Mouse (Mus musculus): ENCODE results near the gene Slc13a3. TPM values are rescaled to one million over a fixed set of nuclear protein-coding genes. Genes with fewer than 3 reads are reported as not detected.

The Slc13a3 gene
- 0.49 TPM for polyA plus RNA-seq (2017; shearing (Covaris generic))

DNA sequence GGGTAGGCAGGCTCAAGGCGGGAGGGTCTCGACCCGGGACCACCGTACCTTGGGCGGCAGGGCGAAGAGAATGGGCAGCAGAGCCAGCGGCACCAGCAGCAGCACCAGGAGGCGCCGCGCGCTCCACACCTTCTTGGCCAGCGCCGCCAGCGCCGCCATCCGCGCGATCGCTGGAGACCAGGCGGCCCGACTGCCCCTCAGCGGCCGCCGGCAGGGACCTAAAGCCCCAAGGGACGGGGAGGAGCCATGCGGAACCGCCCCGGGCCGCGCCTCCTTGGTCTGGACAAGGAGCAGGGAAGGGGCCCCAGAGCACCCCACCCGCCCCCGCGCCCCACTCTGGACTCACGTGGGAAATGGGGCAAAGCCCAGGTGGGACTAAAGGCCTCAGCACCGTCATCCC, at the start of gene Slc13a3:
Gene Slc13a3 (minus strand): TSS at position 228 of the 400 bp plus-strand sequence.

GRCm38 (mm10) chr2:165503259-165504203, 30.5 kb upstream of the Slc13a3 start, which contains the start of gene Slc2a10:
Gene Slc2a10 (plus strand): TSS chr2:165503787.

DNA sequence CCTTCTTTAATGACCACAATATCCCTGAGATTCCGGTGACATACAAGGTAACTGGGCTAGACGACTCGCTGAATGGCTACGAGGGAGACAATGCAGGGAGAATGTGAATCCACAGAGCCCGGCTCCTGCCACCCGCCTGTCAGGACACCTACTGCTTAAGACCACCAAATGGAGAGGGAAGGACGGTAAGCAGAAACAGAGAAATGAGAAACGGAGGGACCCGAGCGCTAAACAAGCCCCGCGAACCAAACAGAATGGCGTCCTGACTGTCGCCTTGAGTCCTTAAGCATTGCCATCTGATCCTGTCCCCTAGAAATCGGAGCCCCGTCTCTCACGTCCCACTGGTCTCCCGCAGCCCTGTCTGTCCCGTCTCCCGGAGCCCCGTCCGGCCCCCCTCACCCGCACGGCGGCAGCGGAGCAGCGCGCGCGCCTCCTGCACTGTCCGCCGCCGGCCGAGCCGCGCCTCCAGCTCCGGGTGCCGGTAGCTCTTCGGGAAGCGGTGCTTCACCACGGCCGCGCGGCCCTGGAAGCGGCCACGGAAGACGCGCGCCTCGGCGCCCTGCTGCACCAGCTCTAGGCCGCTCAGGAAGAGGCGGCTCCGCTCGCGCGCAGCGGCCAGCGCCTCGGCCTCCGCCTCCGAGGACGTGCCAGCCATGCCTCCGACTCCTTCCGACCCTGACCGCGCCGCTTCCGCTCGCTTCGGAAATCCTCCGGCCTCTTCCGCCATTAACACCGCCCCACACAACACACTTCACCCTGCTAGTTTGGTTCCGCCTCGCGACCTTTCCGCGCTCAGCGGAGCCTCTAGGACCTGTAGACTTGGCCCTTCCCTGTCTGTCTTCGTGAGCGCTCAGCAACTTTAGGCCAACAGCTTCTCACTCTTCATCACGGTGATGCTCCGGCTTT, 19.9 kb upstream of the Slc13a3 start, which contains the start of gene Trp53rka:
Gene Trp53rka (minus strand): TSS at position 677 of the 906 bp plus-strand sequence.

DNA sequence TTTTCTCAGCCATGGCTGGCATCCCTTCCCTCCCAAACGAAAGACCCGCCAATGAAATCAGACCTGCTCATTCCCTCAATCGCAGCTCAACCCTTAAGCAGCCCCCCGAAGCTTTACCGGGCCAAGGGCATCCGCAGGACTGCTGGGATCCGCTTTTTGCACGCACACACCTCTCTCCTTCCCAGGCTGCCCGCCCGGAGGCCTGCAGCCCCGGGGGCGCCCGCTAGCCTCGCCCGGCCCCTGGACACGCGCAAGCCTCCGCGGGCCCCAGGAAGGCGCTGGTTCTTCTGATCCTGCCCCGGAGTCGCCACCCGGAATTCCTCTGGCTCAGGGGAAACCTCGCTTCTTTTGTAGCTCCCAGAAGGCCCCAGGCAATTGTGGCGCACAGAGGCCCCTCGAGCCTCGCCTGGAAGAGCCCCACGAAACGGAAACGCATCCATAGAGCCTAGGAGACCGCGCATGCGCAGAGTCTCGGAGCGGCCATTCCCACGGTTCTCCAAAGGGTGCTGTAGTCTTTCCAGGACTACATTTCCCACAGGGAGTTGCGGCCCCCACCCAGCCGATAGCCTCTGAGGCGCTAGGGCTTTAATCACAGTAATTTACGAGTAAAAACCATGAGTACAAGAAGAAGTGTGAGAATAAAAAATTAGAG, 85.1 kb downstream of the Slc13a3 start, which contains the start of gene Zfp334:
Gene Zfp334 (minus strand): TSS at position 416 of the 652 bp plus-strand sequence.

DNA sequence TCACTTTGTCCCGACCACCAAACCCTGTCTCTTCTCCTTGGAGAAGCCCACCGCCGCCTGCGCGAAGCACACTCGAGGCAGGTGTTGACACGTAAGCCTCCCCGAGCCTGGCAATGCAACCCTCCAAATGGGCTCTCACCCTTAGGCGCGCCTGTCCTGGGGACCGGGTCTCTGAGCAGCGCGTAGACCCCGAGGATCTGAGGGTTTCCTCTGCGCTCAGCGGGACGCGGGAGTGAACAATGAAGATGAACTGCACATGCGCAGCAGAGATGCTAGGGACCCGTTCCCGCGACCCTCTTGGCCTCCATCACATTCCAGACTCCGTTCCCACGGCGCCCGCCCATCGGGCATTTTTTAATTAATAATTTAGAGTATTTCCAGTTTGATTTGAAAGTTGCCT, 104.5 kb downstream of the Slc13a3 start, which contains the start of gene Zfp663:
Gene Zfp663 (minus strand): TSS at position 234 of the 400 bp plus-strand sequence.

Other genes starting within 250 kb of the Slc13a3 start
- 0.10 TPM for gene Cdh22, start 238.4 kb downstream of the Slc13a3 start, polyA plus RNA-seq (2017; shearing (Covaris generic))
- 44.5 TPM for gene Slc35c2, start 185.4 kb downstream of the Slc13a3 start, polyA plus RNA-seq (2017; shearing (Covaris generic))
- 23.0 TPM for gene Elmo2, start 146.8 kb downstream of the Slc13a3 start, polyA plus RNA-seq (2017; shearing (Covaris generic))
- gene Zfp663, start 104.5 kb downstream of the Slc13a3 start, polyA plus RNA-seq (2017; shearing (Covaris generic)), result not detected
- gene Zfp334, start 85.0 kb downstream of the Slc13a3 start, polyA plus RNA-seq (2017; shearing (Covaris generic)), result not detected
- gene Ocstamp, start 72.8 kb downstream of the Slc13a3 start, polyA plus RNA-seq (2017; shearing (Covaris generic)), result not detected
- gene Trp53rka, start 20.1 kb upstream of the Slc13a3 start, polyA plus RNA-seq (2017; shearing (Covaris generic)), result 20.2 TPM
- 0.11 TPM for gene Slc2a10, start 30.6 kb upstream of the Slc13a3 start, polyA plus RNA-seq (2017; shearing (Covaris generic))
- 21.3 TPM for gene Eya2, start 121.8 kb upstream of the Slc13a3 start, polyA plus RNA-seq (2017; shearing (Covaris generic))